Mouse (Mus musculus): ENCODE measurements around the gene Gpc2. TPM values are rescaled to one million over a fixed set of nuclear protein-coding genes. Genes with fewer than 3 reads are reported as not detected.

Gpc2 gene
- total RNA-seq, 2 experiments from 2014 or later = 3.9 to 4.2 TPM

DNA sequence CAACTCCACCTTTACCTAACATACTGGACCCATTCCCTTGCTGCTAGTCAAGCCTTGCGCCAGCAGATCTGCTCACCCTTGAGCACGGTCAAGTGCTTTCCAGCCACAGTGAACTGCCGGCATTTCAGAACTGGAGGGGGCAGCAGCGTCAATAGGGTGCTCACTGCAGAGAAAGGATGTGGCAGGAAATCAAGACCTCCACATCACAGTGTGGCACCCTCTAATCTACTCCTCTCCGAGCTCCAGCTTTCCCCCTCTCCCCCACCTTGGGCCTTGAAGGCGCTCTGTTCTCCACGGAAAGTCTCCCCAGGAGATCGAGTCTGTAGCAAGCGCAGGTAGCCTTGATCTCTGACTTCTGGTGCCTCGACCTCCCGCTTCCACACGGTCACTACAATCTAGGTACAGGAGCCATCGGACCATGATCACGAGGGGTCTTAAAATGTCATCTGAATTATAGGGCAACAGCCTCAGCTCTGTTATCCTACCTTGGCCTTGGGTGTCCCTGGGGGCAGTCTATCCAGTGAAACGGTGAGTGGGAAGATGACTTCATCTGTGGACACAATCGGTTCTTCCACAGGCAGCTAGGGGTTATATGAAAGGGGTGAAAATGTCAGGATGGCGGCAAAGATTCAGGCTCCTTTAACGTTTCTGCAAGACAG lies 17.1 kb downstream of the Gpc2 start:
- ATAC-seq (replicated peaks; ENCODE audit: poor library complexity, severe bottlenecking) = no peak

DNA sequence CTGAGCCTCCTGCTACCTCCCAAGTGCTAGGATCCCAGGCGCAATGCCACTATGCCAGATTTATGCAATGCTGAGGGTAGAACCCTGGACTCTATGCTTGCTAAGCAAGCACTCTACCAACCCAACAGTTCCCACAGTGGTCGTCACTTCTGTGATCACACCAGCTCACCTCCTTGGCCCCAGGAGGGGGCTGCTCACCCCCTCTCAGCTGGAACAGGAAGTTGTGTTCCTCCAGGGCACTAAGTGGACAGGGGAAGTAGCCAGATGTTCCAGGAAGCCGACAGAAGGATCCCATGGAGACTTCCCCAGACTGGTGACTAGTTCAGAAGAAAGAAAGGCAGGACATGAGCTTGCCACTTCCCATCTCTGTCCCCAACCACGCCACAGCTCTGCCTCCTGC lies 17.8 kb downstream of the Gpc2 start:
- peak; percentile 50 for ATAC-seq (replicated peaks; ENCODE audit: poor library complexity, severe bottlenecking)

DNA sequence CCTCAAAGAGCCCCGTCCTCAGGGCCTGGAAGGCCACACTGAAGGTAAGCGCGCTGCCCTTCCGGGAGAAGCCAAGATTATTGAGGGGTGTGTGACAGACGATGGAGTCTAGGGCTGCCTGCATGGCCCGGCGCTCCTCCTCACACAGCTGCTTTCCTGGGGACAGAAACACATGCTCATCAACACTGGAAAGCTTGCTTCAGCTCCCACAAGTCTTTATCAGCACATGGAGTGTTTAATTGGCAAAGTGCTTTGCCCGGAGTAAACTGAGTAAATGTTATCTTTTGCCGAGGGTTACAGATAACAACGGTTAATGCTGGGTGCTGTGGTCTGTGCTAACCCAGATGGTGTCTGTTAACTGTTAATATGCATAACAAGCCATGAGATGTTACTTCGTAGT lies 19.0 kb downstream of the Gpc2 start:
- no peak for ATAC-seq (replicated peaks; ENCODE audit: poor library complexity, severe bottlenecking)

DNA sequence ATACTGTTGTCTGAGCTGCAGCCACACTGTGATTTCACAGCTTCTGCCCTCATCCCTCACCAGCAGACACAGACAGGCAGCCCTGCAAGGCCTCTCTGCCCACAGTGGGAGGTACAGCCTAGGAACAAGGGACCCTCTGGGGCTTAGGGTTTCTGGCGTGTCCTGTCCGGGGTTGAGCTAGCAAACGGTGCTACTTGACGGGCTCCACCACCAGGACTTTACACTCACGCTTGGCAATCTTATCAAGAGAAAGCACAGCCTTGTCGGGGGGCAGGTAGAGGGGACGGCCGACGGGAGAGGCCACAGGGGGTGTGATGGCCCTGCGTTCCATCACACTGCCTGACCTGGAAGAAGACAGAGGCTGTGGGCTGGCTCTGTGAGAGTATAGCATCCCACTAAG lies 19.8 kb downstream of the Gpc2 start:
- ATAC-seq (replicated peaks; ENCODE audit: poor library complexity, severe bottlenecking) = no peak

DNA sequence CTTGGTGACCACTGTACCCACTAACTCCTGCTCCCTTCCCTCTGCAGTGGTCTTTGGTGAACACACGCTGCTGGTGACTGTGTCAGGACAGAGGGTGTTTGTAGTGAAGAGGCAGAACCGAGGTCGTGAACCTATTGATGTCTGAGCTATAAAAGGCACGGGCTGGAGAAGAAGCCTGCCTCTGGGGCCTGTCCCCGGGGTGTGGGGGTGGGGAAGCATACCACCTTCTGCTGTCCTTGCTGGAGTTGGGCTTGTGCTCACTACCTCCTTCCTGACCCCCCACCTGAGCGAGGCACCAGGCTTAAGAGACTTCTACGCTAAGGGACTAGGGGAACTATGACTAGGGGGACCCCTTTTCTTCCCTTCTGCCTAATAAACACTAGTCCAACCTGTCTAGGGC lies 20.8 kb downstream of the Gpc2 start:
- ATAC-seq (replicated peaks; ENCODE audit: poor library complexity, severe bottlenecking) = no peak

DNA sequence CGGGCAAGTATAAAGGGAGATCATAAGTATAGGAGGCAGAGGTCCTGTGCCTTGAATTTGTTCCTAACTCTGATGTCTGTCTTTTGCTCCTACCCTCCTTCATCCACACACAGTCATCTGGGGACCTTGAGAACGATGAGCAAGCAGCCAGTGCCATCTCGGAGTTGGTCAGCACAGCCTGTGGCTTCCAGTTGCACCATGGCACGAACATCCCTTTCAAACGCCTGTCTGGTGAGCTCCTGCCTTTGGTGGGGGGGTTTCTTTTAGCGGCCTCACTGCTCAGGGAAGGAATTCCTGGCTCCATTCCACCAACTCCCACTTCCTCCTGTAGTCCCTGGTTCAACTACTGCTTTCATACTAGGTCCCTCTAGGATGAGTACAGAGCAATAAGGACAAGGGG lies 21.3 kb downstream of the Gpc2 start:
- peak; percentile 6; the same call in 1 of the 2 replicates for ATAC-seq (replicated peaks; ENCODE audit: poor library complexity, severe bottlenecking)

DNA sequence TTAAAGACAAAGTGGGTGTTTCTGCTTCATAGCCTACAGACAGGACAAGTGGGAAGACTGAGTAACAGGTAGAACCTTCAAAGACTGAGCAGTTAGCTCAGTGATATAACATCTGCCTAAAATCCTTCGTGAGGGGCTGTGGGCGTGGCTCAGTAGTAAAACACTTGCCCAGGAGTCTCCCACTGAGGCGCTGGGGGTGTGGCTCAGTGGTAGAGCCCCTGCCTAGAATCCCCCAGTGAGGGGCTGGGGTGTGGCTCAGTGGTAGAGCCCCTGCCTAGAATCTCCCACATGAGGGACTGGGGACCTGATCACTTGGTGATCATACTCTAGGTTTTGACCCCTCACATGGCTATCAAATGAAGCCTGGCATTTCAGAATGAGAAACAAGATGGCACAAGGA lies 21.7 kb downstream of the Gpc2 start:
- no peak for ATAC-seq (replicated peaks; ENCODE audit: poor library complexity, severe bottlenecking)

DNA sequence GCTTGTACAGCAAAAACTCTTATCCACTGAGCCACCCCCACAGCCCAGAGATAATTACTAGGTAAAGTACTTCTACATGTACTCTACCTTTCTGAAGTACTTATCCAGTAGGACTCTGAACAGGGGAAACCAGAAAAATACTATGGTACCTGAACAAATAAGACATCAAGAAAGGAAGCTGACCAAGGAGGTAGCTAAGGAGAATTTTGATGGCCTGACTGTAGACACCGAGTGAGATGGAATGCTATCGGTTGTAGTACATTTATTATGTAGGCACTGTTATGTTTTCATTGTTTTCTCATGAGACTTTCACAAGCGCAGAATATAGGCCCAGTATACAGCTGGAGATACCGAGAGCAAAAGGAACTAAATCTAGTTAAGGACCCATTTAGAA lies 22.2 kb downstream of the Gpc2 start:
- no peak for ATAC-seq (replicated peaks; ENCODE audit: poor library complexity, severe bottlenecking)

DNA sequence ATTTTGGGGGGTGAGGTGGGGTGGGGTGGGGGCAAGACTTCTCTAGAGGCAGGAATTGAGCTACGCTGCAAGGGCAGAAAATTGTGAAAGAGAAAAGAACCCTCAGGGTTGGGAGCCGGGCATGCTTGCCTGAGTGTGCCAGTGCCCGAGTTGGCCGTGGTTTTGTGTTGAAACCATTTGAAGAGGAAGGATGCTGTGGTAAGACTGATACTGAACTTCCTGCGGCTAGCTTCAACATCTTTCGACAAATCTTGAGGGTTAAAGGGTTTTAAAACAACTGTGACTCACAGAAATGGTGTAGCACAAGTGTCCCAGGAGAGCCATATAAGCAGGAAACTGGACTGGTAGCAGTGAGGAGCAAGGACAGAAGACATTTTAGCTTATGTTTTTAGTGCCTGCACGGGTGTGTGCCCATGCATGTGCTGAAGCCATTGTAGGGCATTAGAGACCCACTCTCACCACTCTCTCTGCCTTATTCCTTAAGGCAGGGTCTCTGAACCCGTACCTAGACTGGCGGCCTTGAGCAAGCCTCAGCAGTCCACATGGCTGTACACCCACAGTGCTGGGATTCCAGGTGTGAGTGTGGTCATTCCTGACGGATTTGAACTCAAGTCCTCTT lies 22.7 kb downstream of the Gpc2 start:
- ATAC-seq (replicated peaks; ENCODE audit: poor library complexity, severe bottlenecking) = peak; percentile 64

DNA sequence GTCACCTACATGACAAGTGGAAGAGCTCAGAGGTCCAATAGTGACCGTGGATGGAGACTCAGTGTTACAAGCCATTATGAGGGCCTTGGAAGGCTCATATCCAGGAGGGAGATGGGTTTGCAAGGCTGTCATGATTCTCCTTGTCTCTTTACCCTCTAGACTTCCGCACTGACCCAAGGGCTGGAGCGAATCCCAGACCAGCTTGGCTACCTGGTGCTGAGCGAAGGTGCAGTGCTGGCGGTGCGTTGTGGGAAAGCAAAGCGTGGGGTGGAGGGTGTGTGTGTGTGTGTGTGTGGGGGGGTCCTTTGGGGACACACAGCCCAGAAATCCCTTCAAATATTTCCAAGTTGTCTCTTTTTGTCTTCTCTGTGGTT lies 23.7 kb downstream of the Gpc2 start:
- no peak for ATAC-seq (replicated peaks; ENCODE audit: poor library complexity, severe bottlenecking)

DNA sequence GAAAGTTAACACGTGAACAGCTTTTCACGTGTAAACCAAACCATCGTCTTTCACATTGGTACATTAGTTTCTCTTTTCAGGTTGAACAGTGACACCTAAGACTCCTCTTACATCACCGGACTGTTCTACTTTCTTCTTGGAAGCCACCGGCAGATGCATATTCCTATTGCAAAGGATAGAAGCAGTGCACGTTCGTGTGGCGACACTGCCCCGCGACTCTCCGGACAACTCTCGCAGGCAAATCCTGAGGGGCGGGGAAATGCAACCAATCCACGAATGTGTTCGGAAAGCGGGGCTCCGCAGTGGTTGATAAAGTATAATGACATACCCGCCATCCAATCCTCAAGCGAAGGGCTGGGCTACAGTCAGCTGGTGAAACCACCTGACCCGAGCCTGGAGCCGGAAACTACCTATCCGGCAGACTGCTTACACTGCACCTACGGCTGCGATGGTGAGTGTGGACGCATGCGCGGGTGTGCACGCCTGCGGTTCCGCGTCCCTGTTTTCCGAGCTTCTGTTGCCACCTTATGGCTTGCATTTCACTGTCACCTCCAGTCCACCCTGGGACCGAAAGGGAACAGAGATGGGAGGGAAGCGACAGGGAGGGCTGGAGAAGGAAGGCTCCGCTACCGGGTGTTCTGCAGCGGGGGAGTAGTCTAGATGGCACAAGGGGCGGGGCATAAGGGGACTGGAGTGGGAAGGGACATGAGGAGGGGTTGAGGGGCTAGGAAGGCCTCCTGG lies 24.3 kb downstream of the Gpc2 start, which contains the start of gene Lamtor4:
TSS of gene Lamtor4 (plus strand) at position 130 of the 741 bp plus-strand sequence.
- peak; percentile 73 for ATAC-seq (replicated peaks; ENCODE audit: poor library complexity, severe bottlenecking)

DNA sequence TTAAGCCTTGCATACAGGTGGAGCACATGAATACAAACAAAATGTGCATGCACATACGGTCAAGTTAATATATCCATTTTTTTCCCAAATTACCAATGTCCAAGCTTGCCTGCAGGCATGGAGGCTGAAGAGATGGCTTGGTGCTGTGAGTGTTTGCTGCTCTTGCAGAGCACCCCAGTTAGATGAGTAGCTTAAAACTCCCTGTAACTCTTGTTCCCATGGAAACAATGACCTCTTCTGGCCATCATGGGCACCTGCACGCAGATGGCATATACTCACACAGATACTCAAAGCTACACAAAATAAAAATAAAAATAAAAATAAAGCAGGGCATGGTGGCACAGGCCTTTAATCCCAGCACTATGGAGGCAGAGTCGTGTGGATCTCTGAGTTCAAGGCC lies 26.7 kb downstream of the Gpc2 start:
- ATAC-seq (replicated peaks; ENCODE audit: poor library complexity, severe bottlenecking) = no peak

DNA sequence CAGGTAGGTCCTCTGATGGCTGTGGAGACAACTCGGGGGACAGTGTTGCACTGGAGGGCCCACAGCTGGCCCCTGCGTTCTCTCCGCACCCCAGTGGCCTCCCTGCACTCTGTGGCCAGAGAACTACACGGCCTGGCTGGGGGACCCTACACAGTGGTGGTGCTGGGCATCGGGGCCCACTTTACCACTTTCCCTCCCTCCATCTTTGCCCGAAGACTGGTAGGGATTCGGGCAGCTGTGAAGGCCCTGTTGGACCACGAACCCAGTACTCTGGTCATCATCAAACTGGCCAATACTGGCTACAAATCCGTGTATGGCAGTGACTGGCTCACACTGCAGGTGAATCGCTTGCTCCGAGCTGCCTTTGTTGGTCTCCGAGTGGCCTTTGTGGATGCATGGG lies 28.7 kb downstream of the Gpc2 start:
- ATAC-seq (replicated peaks; ENCODE audit: poor library complexity, severe bottlenecking) = no peak

DNA sequence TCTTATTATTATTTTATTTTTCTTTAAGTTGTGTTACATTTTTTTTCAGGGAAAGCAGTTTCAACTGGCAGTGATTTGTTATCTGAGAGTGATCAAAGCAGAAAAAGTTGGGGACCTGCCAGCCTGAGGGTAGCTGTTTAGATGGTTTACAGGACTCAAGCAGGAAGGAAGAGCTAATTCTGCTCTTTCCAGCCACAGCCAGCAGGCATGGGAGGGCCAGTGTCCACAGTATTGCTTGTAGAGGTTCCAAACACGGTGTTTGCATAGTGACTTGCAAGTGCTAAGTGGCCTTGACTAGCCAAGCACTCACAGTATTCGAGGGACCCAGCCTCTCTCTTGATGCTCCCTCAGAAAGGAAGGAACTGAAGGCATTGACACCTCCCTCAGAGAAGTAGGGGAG lies 38.3 kb downstream of the Gpc2 start:
- ATAC-seq (replicated peaks; ENCODE audit: poor library complexity, severe bottlenecking) = no peak

DNA sequence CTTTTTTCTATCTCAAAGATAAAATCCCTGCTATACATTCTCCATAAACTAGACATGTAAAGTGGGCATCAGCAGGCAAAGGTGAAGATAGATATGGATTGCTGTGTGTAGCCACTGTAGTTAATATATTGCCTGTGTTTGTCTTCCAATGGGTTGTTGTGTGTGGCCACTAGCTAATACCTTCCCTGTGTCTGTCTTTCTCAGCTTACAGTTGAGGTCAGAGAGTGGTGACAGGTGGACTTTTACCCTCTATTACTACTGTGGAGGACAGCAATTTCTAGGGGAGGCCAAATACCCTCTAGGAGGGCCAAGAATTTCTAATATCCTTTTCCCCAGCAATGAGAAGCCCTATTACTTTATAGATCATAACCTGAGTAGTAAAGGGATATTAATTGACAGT lies 45.6 kb downstream of the Gpc2 start:
- no peak for ATAC-seq (replicated peaks; ENCODE audit: poor library complexity, severe bottlenecking)

DNA sequence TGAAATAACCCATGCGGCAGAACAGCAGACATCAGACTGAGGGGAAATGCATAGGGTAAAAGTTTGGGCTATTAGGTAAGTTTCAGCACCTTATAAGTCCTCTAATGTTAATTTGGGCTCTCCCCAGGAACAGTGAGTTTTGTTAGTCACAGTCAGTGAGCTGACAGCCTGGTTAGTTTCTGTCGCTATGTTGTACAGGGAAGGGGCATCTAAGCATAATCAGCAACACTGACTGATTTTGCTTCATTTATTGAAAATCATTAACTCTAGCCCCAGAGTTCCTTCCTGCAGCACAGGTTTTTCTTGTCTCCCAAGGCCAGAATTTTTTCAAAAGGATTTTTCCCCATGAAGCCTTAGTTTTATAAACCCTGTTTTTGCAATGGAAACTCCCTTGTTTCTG lies 46.0 kb downstream of the Gpc2 start:
- ATAC-seq (replicated peaks; ENCODE audit: poor library complexity, severe bottlenecking) = no peak

DNA sequence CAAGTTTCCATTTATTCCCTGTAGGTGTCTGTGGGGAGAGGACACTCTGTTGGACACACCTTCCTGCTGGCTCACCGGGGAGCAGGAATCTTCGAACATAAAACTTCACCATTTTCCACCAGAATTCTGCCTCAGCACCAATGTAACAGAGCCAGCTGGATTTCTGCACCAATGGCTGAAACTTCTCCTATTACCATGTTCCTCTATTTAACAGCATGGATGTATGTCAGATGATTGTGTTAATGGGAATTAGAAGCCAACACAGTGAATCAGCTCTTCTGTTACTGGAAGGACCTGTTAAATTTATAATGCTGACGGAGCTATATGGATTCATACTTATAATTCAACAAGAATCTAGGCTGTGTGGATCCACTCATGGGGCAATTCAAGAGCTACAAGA lies 50.3 kb downstream of the Gpc2 start:
- peak; percentile 44 for ATAC-seq (replicated peaks; ENCODE audit: poor library complexity, severe bottlenecking)

DNA sequence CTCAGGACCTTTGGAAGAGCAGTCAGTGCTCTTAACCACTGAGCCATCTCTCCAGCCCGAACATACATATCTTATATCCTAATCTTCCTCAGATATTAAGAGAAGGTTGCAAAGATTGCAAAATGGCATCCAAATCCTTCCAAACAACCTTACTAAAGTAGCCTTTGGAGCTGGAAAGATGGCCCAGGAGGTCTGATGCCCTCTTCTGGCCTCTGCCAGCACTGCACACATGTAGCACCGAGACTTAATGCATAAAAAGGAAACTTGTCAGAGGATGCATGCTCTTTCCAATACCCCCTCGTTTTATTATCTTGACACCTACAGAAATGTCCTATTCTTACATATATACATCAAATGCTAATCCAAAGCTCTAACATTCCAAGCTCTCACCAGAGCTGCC lies 51.8 kb downstream of the Gpc2 start:
- ATAC-seq (replicated peaks; ENCODE audit: poor library complexity, severe bottlenecking) = peak; percentile 28

DNA sequence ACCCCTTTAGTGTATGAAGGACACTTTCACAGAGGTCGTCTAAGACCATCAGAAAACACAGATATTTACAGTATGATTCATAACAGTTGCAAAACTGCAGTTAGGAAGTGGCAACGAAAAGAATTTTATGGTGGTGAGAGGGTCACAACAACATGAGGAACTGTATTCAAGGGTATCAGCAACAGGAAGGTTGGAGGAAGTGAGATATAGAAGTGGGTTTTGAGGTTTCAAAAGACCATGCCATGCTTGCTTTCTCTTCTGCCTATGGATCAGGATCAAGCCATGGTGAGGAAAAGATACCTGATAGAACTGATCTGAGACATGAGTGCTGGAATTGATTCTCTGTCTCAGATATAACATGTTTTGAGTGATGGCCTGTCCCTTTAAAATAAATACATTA lies 52.4 kb downstream of the Gpc2 start:
- ATAC-seq (replicated peaks; ENCODE audit: poor library complexity, severe bottlenecking) = peak; percentile 93

DNA sequence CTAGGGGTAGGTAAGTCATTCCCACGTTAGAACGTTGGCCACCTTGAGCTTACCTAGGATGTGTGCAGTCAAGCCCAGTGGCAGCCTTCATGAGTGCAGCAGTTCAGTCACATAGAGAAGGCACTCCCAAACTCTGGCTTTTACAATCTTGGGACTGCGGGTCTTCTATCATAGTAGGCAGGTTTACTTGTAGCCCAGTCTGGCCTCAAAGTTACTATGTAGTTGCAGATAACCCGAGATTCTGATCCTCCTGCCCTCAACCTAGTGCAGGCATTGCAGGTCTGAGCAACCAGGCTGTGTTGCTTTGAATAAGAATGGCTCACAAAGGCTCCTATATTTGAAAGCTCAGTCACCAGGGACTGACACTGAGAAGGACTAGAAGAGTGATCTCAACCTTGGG lies 53.3 kb downstream of the Gpc2 start:
- no peak for ATAC-seq (replicated peaks; ENCODE audit: poor library complexity, severe bottlenecking)

DNA sequence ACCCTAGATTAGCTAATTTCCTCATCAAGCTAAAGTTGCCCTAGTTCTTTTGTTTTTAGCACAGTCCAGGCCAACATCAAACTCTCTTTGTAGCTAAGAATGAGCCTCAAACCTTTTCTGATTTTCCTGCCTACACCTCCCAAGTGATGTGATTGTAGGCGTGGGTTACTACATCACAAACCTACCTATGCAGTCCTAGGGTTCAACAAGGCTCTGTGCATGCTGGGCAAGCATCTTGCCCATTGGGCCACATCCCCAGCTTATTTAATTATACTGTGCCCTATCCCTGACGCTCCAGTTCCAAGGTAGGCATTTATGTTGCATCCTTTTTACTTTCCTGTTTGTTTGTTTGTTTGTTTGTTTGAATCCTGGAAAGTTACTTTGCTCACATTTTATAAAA lies 54.1 kb downstream of the Gpc2 start, which contains the start of gene Nxpe5:
TSS of gene Nxpe5 (plus strand) at position 199 of the 400 bp plus-strand sequence.
- no peak for ATAC-seq (replicated peaks; ENCODE audit: poor library complexity, severe bottlenecking)

Data from granulocyte monocyte progenitor cell, adult 5-6 weeks (primary cell).